Mouse (Mus musculus): Measurements from ENCODE around the gene Dusp7. TPM values are rescaled to one million over a fixed set of nuclear protein-coding genes. Genes with fewer than 3 reads are reported as not detected.

Gene Dusp7
- total and polyA plus RNA-seq, 2 experiments: 1.8 to 10.1 TPM

GRCm38 (mm10) chr9:106348281-106348680 is 20.2 kb upstream of the Dusp7 start:
- H3K79me2 ChIP-seq (ENCODE audit: control insufficient read depth, insufficient read depth, low read length): no peaks in the 10 kb centered on the region
- H3K27ac ChIP-seq (replicated peaks; ENCODE audit: insufficient read depth, low read depth, low read length): no peak overlapping the region
- no peak for DNase-seq (ENCODE audit: extremely low read depth, low read depth, low spot score)
- H3K4me1 ChIP-seq (ENCODE audit: control insufficient read depth, insufficient read depth, low read length): no peaks in the 10 kb centered on the region
- no peak overlapping the region for H3K4me3 ChIP-seq (ENCODE audit: insufficient read depth, low read depth, low read length)
- H3K36me3 ChIP-seq (ENCODE audit: control insufficient read depth, insufficient read depth, low read length): no peaks in the 10 kb centered on the region
- H3K9ac ChIP-seq (ENCODE audit: low read depth, low read length): no peak overlapping the region
- H3K27me3 ChIP-seq (ENCODE audit: control insufficient read depth, insufficient read depth, low read length): no peaks in the 10 kb centered on the region
- WGBS: 87% methylated on average over 10 of the region's 10 CpGs
- TF ChIP-seq CTCF (IDR thresholded peaks at IDR 0.05; ENCODE audit: low read depth, low read length) (no peak), POLR2A (IDR thresholded peaks at IDR 0.05; ENCODE audit: extremely low read depth, insufficient read depth, low read length) (no peak)

GRCm38 (mm10) chr9:106349075-106349474 is 19.4 kb upstream of the Dusp7 start:
- H3K4me1 ChIP-seq (ENCODE audit: control insufficient read depth, insufficient read depth, low read length): 0 out of 2 replicates have a peak, but pooled peaks cover under 1% of the 10 kb centered on the region
- no peaks in the 10 kb centered on the region for H3K79me2 ChIP-seq (ENCODE audit: control insufficient read depth, insufficient read depth, low read length)
- H3K27ac ChIP-seq (replicated peaks; ENCODE audit: insufficient read depth, low read depth, low read length): no peak overlapping the region
- no peaks in the 10 kb centered on the region for H3K36me3 ChIP-seq (ENCODE audit: control insufficient read depth, insufficient read depth, low read length)
- no peak overlapping the region for H3K9ac ChIP-seq (ENCODE audit: low read depth, low read length)
- no peak overlapping the region for H3K4me3 ChIP-seq (ENCODE audit: insufficient read depth, low read depth, low read length)
- DNase-seq (ENCODE audit: extremely low read depth, low read depth, low spot score): no peak
- WGBS: 77% methylated on average over 2 of the region's 2 CpGs
- no peak for TF ChIP-seq POLR2A (IDR thresholded peaks at IDR 0.05; ENCODE audit: extremely low read depth, insufficient read depth, low read length)
- peak; percentile 63 for TF ChIP-seq CTCF (IDR thresholded peaks at IDR 0.05; ENCODE audit: low read depth, low read length)
- no peaks in the 10 kb centered on the region for H3K27me3 ChIP-seq (ENCODE audit: control insufficient read depth, insufficient read depth, low read length)

DNA sequence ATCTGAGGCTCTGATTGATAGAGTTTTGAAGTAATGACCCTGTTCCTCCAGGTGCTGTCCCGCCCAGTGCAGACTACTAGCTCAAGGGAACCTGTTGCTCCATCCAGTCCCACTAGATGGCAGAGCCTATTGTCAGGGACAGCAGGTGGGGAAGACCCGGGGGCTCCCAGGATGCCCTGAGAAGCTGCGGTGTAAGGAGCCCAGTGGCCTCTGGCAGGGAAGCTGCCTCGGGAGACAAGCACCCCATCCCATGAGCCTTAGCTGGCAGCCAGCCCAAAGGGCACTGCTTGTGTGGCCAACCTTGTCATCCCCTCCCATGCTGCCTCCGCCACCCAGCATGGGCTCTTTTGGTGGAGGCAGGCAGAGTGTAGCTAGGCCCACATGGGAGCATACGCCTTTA is 17.3 kb upstream of the Dusp7 start:
- no peaks in the 10 kb centered on the region for H3K79me2 ChIP-seq (ENCODE audit: control insufficient read depth, insufficient read depth, low read length)
- no peaks in the 10 kb centered on the region for H3K36me3 ChIP-seq (ENCODE audit: control insufficient read depth, insufficient read depth, low read length)
- no peak overlapping the region for H3K4me3 ChIP-seq (ENCODE audit: insufficient read depth, low read depth, low read length)
- no peak for DNase-seq (ENCODE audit: extremely low read depth, low read depth, low spot score)
- H3K9ac ChIP-seq (ENCODE audit: low read depth, low read length): no peak overlapping the region
- no peak overlapping the region for H3K27ac ChIP-seq (replicated peaks; ENCODE audit: insufficient read depth, low read depth, low read length)
- 0 out of 2 replicates have a peak, but pooled peaks cover 2% of the 10 kb centered on the region for H3K4me1 ChIP-seq (ENCODE audit: control insufficient read depth, insufficient read depth, low read length)
- WGBS: 69% methylated on average over 6 of the region's 6 CpGs
- no peaks in the 10 kb centered on the region for H3K27me3 ChIP-seq (ENCODE audit: control insufficient read depth, insufficient read depth, low read length)
- TF ChIP-seq CTCF (IDR thresholded peaks at IDR 0.05; ENCODE audit: low read depth, low read length) (peak; percentile 18; the same call in 1 of the 2 replicates), POLR2A (IDR thresholded peaks at IDR 0.05; ENCODE audit: extremely low read depth, insufficient read depth, low read length) (no peak)

GRCm38 (mm10) chr9:106353779-106354178 is 14.7 kb upstream of the Dusp7 start:
- peak; percentile 6 for DNase-seq (ENCODE audit: extremely low read depth, low read depth, low spot score)
- H3K9ac ChIP-seq (ENCODE audit: low read depth, low read length): no peak overlapping the region
- WGBS: 37% methylated on average over 6 of the region's 6 CpGs
- TF ChIP-seq POLR2A (IDR thresholded peaks at IDR 0.05; ENCODE audit: extremely low read depth, insufficient read depth, low read length) (no peak), CTCF (IDR thresholded peaks at IDR 0.05; ENCODE audit: low read depth, low read length) (no peak)
- peak overlapping the region; percentile 18; the same call in 1 of the 2 replicates for H3K27ac ChIP-seq (replicated peaks; ENCODE audit: insufficient read depth, low read depth, low read length)
- H3K36me3 ChIP-seq (ENCODE audit: control insufficient read depth, insufficient read depth, low read length): no peaks in the 10 kb centered on the region
- H3K4me1 ChIP-seq (ENCODE audit: control insufficient read depth, insufficient read depth, low read length): 0 out of 2 replicates have a peak, but pooled peaks cover 2% of the 10 kb centered on the region
- H3K27me3 ChIP-seq (ENCODE audit: control insufficient read depth, insufficient read depth, low read length): no peaks in the 10 kb centered on the region
- H3K4me3 ChIP-seq (ENCODE audit: insufficient read depth, low read depth, low read length): no peak overlapping the region
- no peaks in the 10 kb centered on the region for H3K79me2 ChIP-seq (ENCODE audit: control insufficient read depth, insufficient read depth, low read length)

GRCm38 (mm10) chr9:106354810-106355209 is 13.6 kb upstream of the Dusp7 start:
- TF ChIP-seq POLR2A (IDR thresholded peaks at IDR 0.05; ENCODE audit: extremely low read depth, insufficient read depth, low read length): no peak
- TF ChIP-seq CTCF (IDR thresholded peaks at IDR 0.05; ENCODE audit: low read depth, low read length): no peak
- H3K4me1 ChIP-seq (ENCODE audit: control insufficient read depth, insufficient read depth, low read length): 0 out of 2 replicates have a peak, but pooled peaks cover 2% of the 10 kb centered on the region

DNA sequence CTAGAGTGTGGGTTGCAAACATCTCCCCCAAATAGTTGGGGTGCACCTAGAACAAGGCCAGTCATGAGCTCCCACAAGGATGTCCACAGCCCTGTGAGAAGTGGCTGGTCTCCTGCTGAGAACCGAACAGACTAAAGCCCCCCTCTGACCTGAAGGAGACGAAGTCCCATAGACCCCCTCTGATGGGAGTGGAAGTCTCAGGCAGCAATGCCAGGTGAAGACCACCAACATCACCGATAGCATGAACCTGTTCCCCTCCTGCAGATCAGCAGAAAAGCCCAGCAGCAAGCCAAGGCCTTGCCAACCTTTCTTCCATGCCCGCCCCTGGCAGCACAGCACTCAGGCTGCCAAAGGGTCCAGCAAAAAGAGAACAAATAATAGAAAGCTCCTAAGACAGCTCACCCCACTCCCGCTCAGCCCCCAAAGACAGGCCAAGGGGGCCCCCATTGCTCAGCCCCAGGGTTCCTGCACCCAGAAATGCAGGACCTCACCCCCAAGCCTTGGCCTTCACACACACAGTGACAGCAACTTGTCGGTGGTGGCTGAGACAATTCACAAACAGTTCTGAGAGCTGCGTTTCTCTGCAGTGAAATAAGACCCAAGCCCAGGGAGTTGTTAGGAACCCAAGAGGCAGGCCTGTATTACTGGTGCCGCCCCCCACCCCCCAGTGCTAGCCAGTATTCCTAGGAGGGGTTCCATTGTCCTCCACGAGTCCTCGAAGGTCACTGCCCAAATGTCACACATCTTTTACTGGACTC is 13.0 kb upstream of the Dusp7 start:
- no peaks in the 10 kb centered on the region for H3K79me2 ChIP-seq (ENCODE audit: control insufficient read depth, insufficient read depth, low read length)

More at GRCm38 (mm10) chr9:106354810-106355209, 13.6 kb upstream of the Dusp7 start:
- H3K9ac ChIP-seq (ENCODE audit: low read depth, low read length): no peak overlapping the region
- H3K4me3 ChIP-seq (ENCODE audit: insufficient read depth, low read depth, low read length): no peak overlapping the region
- H3K36me3 ChIP-seq (ENCODE audit: control insufficient read depth, insufficient read depth, low read length): no peaks in the 10 kb centered on the region
- H3K79me2 ChIP-seq (ENCODE audit: control insufficient read depth, insufficient read depth, low read length): no peaks in the 10 kb centered on the region
- 95% methylated on average over 6 of the region's 6 CpGs for WGBS
- H3K27me3 ChIP-seq (ENCODE audit: control insufficient read depth, insufficient read depth, low read length): no peaks in the 10 kb centered on the region
- DNase-seq (ENCODE audit: extremely low read depth, low read depth, low spot score): no peak
- no peak overlapping the region for H3K27ac ChIP-seq (replicated peaks; ENCODE audit: insufficient read depth, low read depth, low read length)

More for the DNA sequence above, 13.0 kb upstream of the Dusp7 start:
- WGBS: 94% methylated on average over 10 of the region's 10 CpGs
- Histone ChIP-seq H3K36me3 (ENCODE audit: control insufficient read depth, insufficient read depth, low read length) (no peaks in the 10 kb centered on the region), H3K27me3 (ENCODE audit: control insufficient read depth, insufficient read depth, low read length) (no peaks in the 10 kb centered on the region), H3K27ac (replicated peaks; ENCODE audit: insufficient read depth, low read depth, low read length) (no peak overlapping the region), H3K4me3 (ENCODE audit: insufficient read depth, low read depth, low read length) (no peak overlapping the region), H3K4me1 (ENCODE audit: control insufficient read depth, insufficient read depth, low read length) (0 out of 2 replicates have a peak, but pooled peaks cover 2% of the 10 kb centered on the region), H3K9ac (ENCODE audit: low read depth, low read length) (no peak overlapping the region)
- no peak for TF ChIP-seq POLR2A (IDR thresholded peaks at IDR 0.05; ENCODE audit: extremely low read depth, insufficient read depth, low read length)
- TF ChIP-seq CTCF (IDR thresholded peaks at IDR 0.05; ENCODE audit: low read depth, low read length): no peak
- DNase-seq (ENCODE audit: extremely low read depth, low read depth, low spot score): no peak

All from liver, adult 2 months (tissue).